Mouse (Mus musculus): Measurements from ENCODE around the gene Ift27.

DNA sequence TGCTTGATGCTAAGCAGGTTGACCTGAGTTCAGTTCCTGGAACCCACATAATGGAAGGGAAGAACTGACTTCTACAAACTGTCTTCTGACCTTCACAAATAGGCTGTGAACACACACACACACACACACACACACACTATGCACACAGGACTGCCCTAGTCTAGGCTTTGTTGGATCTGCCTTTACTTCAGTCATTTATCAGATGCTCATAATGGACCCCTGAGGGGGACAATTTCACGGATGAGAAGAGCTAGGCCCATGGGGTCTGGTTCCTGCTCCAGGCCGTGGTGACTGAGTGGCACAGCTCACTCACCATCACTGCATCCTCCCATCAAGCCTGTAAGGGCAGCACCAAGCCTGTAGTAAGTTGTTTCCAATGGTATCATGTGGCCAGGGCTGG lies 40.5 kb downstream of the Ift27 start:
- no peak for TF ChIP-seq CTCF (IDR thresholded peaks at IDR 0.05; ENCODE audit: extremely low read depth, insufficient read depth, insufficient read length, insufficient replicate concordance)
- TF ChIP-seq POLR2A (IDR thresholded peaks at IDR 0.05; ENCODE audit: low read depth, low read length) = no peak
